Mouse (Mus musculus) right cerebral cortex, postnatal 25 days (tissue): ENCODE data around the gene Gzmm.
"Not testable (repeated sequence)": the region's sequence is repeated elsewhere in the genome, so short reads cannot be mapped to it uniquely, and the experiment has no call there.

Experiments used
- DNase-seq: peaks from one replicate; pipeline ENCODE4 v3.0.0; 2022

The Gzmm gene

DNA sequence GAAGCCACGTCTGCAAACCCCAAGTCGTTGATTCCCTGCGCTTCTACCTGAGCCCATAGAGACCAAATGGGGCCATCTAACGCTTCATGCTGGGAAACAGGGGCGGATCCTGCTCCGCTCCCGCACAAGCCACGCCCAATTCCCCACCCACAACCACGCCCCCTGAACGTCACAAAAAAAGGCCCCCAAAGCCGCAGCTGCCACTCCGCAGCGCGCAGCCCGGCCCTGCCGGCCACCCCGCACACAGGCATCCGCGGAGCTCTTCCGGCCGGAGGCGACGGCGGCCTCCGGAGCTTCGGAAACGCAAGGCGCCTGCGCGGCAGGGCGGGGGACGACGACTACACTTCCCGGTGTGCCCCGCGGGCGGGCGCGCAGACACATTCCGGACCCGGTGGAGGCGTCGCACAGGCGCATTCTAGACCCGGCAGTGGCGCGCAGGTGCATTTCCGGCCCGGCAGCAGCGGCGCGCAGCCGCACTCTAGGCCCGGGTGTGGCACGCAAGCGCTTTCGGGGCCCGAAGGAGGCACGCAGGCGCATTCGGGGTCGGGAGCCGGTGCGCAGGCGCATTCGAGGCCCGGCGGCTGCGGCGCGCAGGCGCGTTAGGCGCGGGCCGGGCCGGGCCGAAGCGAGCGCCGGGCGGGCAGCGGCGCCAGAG lies 7.1 kb upstream of the Gzmm start, which contains the start of gene Cdc34:
Gene Cdc34 (plus strand): TSS at position 605 of the 655 bp plus-strand sequence.
- DNase-seq, result peak; percentile 100

DNA sequence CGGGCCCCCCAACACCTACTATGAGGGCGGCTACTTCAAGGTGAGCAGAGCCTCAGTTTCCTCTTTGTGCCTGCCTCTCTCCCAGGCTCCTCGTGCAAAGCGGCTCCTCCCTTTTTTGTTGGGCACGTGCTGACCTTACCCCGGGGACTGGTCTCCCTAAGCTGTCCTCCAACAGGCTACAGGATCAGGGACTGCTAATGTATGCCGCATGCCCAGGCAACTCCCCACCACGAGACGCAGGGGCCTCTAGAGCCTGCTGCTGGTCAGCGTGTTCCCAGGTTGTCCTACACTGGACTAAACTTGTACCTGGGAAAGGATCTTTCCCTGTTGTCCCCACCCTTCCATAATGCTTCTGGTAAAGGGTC lies 6.3 kb upstream of the Gzmm start:
- no peak for DNase-seq

DNA sequence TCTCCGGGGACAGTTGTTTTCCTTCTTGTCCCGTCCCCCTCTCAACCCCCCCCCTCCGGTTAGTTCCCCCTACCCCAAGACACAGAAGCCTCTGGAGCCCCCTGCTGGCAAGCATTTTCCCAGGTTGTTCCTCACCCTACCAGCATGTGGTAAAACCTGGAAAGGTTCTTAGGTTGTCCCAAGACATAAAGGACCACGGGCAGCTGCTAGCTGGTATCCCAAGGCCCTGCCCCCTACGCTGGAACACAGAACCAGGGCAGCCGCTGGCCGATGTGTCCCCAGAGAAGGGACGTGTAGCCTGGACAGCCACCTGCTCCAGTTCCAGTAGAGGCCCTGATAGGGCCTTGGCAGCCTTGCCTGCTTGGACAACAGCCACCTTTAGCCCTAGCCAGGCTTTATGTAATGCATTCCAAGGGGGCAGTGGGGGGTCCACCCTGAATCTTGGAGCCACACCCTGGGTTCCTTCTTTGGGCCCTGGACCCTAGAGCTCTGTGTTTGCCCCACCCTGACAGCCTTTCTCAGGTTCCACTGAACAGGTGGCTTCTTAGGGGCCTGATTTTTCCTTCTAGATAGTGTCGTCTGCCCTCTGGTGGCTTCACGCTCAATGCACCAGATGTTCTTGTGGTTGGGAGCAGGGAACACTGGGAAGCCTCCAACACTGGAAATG lies 5.8 kb upstream of the Gzmm start:
- DNase-seq, result no peak

DNA sequence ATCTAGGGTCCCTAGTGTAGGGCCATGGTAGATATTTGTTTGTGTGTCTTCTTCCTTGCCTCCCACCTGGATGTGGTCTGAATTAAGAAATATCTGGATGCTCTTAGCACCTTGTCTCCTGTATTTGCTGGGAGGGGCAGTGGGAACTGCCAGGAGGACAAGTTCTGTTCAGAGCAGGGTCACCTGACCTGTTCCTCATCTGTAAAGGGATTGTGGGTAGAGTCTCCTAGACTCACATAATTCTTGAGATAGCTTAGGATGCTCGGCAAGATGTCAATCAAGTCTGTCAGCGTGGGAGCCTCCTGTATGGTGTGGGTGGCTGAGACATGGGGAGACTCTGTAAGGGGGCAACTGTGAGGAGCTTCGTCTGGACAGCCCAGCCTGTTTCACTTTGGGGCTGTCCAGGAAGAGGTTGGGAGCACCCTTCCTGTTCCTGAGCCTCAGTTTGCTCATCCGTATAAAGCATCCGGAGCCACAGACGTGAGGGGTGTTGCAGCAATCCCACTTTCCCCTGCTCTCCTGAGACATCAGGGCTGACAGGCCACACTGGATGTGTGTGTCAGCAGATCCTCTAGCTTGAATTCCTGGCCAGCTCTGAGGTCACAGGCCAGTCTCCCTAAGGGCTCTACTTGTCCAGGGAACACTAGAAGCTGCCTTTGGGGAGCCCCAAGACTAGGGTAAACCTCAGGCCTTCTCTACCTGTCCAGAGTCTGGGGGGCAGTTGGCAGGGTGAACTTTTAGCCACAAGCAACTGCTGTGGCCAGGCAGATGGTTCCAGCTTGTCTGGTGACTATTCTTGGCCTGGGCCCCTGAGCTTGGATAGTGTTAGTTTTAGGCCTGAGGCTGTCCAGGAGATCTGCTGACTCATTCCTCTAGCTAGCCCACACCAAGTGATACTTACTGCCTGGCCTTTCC lies 4.8 kb upstream of the Gzmm start:
- DNase-seq, result no peak

DNA sequence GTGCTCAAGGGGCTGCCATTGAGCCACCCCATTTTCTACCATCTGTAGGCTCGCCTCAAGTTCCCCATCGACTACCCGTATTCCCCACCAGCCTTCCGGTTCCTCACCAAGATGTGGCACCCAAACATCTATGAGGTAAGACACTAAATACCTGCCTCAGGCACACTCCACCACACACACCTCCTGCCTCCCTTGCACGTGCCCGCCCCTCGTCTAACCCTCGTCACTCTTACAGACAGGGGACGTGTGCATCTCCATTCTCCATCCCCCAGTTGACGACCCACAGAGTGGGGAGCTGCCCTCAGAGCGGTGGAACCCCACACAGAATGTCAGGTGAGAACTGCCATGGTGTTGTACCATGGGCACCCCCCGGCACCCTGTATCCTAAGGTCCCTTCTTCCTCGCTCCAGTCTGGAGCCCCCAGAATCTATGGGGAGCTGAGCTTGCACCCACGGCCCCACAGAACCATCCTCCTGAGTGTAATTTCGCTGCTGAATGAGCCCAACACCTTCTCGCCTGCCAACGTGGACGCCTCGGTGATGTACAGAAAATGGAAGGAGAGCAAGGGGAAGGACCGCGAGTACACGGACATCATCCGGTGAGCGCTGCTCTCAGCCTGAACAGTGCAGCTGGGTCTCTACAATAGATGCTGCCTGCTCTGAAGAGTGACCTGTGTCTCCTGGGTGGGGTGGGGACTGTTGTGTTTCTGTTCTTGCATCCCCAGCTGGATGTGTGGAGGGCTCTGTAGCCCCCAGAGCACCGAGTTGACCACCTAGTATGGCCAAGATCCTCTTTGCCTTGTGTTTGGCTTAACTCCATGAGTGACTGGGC lies 3.8 kb upstream of the Gzmm start:
- no peak for DNase-seq

DNA sequence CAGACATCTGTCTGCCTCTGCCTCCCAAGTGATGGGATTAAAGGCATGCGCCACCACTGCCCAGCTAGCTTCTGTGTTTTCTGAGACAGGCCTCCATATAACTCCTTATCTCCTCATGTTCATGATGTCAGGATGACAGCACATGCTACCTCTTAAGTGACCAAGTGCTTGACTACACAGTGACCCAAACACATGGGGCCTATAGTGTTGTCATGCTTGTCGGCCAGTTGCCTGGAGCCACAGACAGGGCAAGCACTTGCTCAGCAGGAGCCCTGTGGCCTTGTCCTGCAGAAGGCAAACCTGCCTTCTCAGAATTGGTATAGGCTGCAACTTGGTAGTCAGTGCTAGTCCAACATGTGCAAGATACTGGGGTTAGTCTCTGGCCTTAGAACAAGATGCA lies 2.6 kb upstream of the Gzmm start:
- DNase-seq, result no peak

DNA sequence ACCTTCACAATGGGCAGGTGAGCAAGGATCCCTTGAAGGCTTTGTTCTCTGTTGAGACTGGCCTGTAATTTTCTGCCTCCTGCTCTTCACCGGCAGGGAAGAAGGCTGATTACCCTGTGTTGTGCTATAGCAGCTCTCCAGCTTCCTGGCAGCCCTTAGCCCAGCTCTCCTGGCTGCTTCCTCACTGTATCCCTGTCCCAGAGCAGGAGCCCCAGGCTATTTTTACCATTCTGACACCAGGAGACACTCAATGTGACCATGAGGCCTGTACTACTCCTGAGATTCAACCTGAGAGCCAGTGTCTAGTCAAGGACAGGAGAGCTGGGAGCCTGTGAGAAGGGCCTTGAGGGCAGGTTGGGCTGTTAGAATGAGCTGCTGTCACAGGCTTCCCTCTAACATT lies 2.1 kb upstream of the Gzmm start:
- no peak for DNase-seq

DNA sequence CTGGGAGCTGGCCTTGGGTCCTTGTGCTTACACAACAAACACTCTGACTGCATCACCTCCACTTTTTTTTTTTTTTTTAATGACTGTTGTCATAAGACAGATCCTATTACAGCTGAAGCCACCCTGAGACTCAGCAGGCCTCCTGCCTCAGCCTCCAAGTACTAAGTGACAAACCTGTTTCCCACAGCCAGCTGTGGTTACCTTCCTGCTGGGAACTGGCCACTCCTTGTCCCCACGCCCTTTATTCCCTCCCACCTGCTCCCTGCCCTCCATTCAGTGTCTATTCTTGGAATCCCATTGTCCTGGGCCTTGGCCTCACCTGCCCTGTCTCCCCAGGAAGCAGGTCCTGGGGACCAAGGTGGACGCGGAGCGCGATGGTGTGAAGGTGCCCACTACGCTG lies 1.3 kb upstream of the Gzmm start:
- no peak for DNase-seq

DNA sequence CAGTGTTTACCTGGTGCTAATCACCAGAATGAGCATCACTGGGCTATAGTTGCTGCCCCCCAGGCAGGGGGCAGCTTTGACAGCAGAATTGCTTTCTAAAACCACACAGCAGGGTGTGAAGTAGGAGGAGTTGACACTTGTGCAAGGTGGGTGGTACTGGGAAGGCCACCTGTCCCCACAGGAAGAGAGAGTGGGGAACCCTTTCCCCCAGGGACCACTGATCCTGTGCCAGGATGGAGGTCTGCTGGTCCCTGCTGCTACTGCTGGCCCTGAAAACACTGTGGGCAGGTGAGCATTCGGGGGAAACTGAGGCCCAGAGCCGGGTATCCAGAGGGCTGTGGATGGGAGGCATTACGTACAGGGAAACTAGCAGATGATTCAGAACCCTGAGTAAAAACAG lies 358 bp downstream of the Gzmm start:
- no peak for DNase-seq

DNA sequence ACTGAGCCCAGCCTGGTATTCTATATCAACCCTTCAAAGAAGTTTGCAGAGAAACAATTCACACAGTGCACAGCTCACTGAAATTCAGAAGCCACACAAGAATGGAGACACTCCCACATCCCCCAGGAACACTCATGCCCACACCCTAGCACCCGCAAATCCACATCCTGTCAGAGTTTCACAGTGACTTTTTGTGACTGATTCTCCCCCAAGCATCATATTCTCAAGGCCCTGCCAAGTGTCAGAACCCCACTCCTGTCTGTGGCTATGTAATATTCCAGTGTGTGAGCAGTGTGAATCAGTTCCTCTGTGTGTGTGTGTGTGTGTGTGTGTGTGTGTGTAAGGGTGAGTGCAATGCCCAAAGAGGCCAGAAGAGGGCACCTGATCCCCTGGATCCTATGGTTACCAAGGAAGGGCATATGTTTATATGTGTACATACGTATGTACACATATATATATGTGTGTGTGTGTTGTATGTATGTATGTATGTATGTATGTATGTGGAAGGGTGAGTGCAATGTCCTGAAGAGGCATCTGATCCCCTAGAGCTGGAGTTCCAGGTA lies 3.2 kb downstream of the Gzmm start:
- DNase-seq, result no peak

DNA sequence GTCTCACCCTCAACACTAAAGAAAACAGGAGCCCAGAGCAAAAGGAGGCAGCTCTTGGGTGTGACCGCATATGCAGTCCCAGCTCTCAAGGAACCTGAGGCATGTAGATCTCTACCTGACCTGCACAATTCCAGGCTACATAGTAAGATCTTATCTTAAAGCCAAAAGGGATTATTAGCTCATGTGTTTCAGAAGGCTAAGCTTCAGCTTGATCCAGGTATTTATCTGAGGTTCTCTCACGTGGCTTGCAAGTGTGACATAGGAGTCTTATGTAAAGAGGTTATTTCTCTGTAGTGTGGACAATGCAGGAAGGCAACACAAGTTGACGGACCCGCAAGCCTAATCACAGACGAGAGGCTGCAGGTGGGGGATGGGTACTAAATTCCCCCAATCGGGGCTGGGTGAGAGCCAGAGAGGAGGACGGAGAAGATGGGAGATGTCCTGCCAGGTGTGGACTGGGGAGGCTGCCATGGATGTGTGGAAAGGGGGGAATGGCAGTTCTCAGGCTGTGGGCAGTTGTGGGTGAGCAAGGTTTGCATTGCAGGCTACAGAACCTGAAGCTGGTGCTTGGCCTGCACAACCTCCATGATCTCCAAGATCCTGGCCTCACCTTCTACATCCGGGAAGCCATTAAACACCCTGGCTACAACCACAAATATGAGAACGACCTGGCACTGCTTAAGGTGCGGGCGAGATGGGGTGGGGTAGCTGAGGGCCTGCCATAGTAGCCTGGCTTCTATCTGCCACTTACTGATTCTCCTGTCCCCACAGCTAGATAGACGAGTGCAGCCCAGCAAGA lies 5.0 kb downstream of the Gzmm start:
- no peak for DNase-seq

DNA sequence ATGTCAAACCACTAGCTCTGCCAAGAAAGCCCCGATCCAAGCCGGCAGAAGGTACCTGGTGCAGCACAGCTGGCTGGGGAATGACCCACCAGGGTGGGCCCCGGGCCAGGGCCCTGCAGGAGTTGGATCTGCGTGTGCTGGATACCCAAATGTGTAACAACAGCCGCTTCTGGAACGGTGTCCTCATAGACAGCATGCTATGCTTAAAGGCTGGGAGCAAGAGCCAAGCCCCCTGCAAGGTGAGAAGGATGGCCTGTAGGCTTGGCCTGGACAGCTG lies 5.5 kb downstream of the Gzmm start:
- DNase-seq, result no peak

DNA sequence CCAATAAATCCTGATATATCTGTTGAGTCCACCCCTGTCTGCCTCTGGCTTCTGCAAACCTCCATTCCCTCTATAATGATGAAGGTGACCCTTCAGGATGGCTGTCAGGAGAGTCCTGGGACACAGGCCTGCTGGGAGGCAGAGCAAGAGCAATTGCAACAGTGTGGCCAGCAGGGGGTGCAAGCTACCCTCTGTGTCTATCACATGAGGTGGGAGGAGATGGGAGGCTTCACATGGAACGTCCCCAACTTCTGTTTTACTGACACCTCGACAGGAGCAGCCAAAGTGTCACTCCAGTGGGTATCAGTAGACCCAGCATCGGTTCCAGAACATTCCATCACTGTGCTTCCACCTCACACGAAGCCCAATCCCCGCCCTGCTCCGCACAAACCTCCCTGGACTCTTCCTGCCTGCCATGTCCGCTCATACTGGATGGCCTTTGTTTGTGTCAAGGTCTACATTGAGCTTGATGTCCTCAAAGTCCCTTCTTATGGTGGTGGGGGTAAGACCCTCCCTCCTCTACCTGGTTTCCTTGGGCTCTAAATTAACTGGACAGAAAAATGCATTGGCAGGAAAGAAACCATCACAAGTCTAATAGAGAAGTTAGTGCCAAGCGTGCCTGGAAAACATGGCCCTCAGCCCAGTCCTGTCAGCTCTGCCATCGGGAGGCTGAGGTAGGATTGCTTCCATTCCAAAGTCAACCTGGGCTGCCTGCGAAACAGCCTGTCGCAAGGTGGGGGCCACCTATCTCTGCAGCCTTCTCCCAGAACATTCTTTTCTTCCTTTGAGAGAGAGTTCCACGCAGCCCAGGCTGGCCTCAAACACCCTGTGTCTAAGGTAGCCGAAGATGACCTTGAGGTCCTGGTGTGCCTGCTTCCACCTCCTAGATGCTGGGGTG lies 6.7 kb downstream of the Gzmm start:
- no peak for DNase-seq

DNA sequence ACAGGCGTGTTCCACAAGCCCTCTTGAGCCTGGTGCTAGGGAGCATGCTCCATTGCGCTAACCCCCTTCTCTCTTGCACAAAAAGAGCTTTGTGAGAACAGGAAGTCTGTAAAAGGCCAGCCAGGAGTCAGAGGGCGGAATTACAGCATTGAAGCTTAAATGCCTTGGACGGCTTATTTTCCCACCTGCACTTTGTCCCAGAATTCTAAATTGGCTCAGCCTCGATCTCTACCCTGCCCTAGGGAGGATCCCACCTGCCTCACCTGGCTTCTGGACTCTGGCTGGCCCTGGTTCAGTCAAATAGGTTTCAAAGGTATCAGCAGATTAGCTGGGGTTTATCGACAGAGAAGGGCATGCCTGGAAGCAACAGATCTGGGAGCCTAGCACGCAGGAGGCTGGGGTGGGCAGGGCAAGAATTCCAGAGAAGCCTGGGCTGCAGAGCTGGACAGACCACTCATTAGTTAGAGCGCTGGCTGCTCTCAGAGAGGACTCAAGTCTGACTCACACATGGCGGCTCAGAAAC lies 7.4 kb downstream of the Gzmm start:
- no peak for DNase-seq

DNA sequence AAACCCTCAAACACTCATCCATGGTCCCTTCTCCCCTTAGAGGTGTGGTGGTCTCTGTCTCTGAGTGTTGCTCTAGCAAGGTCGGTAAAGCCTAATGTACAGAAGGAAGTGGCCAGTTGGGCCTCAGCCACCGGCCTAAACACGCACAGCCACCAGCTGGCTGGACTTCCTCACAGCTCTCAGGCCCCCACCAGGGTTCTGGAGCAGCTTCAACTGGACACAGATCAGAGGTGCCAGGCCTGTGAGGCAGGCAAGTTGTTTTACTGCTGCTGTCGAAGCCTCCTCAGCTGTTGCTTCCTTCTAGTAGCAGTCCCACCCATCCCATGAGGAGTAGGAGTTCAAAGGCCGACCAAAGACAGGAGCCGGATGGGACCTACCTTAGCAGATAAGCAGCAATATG lies 9.1 kb downstream of the Gzmm start:
- DNase-seq, result no peak

DNA sequence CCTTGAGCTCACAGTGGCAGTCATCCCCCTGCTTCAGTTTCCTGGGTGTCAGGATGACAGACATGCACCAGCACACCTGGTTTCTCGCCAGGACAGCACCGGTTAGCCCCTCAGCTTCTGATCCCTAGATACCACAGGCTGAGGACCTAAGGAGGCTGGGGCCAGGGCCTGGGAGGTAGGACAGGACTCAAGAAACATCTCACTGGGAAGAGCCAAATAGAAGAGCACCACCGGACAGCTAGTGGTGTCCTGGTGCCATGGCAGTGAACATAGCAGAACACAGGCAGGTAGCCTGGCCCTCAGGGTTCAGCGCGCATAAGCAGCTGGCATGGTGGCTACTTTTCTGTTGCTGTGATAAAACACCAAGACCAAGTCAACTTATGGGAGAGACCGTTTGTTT lies 9.6 kb downstream of the Gzmm start:
- DNase-seq, result no peak

DNA sequence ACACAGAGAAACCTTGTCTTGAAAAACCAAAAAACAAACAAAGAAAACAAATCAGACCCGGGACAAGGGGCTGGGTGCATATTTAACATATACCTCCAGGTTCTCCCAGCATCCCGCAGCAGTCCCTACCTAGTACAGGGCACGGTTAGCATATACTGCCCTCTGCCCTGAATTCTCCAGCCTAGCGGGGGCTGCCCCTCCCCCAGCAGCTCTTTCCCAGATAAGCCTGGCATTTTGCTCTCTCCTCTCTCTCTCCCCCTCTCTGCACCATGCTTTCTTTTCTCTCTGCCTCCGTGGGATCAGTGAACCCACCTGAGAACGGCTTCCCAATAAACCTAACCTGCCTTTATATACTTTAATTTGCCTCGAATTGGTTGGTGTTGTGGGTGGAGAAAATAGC lies 11.9 kb downstream of the Gzmm start:
- no peak for DNase-seq

DNA sequence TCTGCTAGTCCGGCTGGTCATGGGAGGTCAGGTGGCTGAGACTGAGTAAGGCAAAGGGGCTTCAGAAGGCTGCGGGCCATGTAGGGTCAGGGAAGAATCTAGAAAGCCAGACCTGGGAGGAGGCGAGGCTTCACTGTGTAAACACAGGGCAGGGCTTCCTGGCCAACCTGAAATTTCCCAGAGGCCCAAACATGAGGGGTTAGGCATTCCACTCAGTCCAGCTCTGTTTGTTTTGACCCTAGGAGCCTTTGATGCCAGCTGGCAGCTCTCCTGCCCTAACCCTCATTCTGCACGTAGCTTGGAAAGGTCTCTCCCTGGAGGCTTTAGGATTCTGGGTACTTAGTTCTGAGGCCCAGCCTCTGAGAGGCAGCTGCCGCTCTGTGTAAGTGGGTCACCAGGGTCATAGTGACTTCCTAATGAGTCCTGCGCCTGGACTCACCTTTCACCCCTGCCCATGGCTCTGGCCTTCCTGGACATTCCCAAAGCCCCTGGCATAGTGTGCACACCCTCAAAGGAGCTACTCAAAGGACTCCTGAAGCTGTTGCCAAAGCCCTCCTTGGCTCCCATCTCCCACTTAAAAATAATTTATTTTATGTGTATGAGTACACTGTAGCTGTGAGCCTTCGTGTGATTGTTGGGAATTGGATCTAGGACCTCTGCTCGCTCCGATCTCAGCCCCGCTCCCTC lies 12.8 kb downstream of the Gzmm start:
- no peak for DNase-seq

DNA sequence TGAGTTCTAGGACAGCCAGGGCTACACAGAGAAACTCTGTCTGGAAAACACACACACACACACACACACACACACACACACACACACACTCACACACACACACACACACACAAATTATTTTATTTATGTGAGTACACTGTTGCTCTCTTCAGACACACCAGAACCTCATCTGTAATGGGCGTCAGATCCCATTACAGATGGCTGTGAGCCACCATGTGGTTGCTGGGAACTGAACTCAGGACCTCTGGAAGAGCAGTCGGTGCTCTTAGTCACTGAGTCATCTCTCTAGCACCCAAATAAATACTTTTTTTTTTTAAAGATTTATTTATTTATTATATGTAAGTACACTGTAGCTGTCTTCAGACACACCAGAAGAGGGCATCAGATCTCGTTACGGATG lies 14.2 kb downstream of the Gzmm start:
- not testable (repeated sequence) for DNase-seq

DNA sequence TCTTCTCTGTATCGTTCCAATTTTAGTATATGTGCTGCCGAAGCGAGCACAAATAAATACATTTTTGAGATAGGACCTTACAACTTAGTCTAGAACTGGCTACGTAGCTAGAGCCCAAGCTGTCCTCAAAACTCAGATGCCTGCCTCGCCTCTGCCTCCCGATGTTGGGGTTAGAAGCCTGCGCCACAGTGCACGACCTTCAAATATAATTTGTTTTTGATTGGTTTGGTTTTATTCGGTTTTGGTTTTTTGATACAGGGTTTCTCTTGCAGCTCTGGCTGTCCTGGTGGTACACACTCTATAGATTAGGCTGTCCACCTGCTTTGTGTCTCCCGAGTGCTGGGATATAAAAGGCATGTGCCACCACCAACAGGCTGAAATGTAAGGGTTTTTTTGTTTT lies 14.7 kb downstream of the Gzmm start:
- no peak for DNase-seq
